Mouse (Mus musculus) retina, adult 2 months (tissue): ENCODE measurements around the gene Ppm1j.
"Not testable (repeated sequence)": the region's sequence is repeated elsewhere in the genome, so short reads cannot be mapped to it uniquely, and the experiment has no call there.

Experiments used
- DNase-seq: peaks from one replicate; pipeline ENCODE4 v3.0.0-alpha.2; 2012; ENCODE audit warnings: low read depth, low spot score

Gene Ppm1j

DNA sequence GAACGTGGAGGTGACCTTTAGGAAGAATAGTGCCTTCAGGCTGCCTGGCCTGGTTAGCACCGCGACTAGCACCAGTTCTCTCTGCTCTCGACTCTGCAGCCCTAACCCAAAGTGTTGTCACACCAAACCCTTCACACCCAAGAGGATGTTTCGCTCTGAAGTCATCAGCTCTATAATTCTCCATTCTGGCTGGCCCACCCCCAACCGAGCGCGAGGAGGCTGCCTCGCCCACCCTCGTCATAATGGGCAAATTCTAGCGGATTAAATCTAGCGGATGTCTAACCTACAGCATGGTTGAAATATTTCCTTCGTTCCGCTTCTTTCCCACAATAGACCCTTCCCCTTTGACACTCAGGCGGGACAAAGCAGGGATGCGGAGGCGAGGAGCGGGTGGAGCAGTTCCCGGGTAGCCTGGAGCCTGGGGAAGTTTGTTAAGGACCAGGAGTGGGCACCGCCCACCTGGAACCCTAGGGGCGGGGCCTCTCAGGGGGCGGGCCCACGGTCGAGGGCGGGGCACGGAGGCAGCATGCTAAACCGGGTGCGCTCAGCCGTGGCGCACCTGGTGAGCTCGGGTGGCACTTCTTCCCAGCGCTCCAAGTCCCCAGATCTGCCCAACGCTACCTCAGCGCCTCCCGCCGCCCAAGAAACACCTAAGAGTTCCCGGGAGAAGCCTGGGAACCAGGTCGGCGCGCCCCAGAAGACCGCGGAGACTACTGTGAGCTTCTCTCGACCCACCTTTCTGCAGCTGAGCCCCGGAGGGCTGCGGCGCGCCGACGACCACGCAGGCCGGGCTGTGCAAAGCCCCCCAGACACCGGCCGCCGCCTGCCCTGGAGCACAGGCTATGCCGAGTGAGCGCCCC lies at the start of gene Ppm1j:
Gene Ppm1j, plus strand, starts transcription at position 496 of the 860 bp plus-strand sequence.
- DNase-seq = no peak

DNA sequence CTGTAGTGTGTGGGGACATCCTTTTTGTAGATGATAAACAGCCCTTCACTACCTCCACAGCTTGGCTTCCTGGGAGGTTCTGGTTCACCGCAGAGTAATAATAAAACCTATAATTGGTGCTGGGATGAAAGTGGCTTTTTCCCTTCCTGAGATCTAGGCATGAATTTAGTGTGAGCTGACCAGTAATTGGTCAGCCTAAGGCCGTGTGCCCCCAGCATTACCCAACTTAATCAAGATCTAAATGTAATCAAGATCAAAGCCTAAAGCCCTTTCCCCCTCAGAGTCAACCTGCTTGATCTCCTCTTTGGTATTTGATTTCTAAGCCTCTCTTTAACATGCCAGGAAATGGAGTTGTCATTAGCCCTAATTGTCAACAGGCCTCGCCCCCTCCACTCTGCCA lies 47.9 kb upstream of the Ppm1j start:
- DNase-seq = no peak

DNA sequence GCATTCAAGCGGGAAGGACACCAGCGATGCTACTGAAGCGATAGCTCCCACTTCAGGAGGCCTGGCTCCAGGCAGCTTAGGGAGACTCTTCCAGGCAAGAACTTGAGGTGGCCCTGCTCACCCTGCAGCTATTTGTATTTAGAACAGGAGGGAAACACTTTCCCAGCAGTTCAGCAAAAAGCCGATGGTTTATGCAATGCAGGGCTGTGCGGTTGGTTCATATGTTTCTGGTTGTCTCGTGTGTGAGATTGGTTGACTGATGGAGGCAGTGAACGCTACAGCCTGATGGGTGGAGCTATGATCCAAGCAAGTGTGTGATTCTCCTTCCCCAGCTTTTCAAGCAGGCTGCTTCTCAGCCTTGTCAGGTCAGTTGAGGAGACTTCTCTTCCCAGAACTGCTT lies 46.2 kb upstream of the Ppm1j start:
- no peak for DNase-seq

DNA sequence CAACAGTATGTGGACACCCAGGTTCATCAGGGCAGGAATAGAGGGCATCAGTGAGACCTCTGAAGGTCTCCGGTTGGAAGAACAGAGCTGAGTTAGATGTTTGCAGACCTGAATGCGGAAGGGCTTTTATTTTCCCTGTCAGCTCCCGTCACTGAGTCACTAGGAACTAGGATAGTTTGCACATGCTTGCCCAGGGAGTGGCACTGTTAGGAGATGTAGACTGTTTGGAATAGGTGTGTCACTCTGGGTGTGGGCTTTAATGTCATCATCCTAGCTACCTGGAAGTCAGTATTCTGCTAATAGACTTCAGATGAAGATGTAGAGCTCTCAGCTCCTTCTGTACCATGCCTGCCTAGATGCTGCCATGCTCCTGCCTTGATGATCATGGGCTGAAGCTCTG lies 38.9 kb upstream of the Ppm1j start:
- no peak for DNase-seq

DNA sequence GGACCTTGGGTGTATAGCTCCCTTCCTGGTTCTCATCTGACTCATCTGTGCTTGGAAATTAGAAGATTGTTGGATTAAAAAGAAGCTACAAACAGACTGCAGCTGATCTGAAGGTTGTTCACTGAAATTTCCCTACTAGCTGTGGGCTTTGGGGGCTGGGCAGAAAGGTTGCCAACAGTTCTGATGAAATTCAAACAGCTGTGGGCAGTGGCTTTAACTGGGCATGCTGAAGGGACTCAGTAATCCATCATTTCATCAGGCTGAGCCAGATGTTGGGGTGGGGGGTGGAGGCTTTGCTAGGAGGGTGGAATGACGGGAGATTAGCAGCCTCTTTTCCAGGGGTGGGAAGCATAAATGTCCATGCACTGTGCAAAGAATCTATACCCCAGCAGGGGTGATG lies 37.7 kb upstream of the Ppm1j start:
- peak; percentile 39 for DNase-seq

DNA sequence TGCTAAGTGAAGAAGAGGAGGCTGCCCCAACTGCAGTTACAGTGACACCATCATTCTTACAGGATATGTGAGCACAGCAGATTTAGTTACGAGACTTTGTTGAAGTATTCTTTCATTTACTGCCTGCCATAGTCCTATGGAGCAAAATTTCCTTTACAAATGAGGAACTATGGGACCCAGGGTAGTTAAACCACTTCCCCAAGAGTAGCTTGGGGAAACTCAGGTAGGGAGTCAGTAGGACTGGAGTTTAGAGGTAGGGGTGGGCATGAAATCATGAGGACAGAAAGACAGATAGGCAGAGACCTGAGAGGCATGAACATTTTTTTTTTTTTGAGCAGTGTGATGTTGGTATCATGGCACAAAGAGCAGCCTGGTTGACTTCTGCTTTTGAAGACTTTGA lies 37.0 kb upstream of the Ppm1j start:
- no peak for DNase-seq

DNA sequence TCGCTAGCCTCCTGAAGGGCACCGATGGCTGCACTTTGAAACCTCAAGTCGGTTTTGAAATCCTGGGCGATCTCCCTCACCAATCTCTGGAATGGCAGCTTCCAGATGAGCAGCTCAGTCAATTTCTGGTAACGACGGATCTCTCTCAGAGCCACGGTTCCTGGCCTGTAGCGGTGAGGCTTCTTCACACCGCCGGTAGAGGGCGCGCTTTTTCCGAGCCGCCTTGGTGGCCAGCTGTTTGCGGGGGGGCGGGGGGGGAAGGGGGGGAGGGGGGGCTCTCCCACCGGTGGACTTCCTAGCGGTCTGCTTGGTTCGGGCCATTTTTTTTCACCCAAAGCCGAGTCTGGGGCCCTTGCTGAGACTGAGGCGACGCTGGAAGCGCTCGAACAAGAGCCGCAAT lies 28.0 kb upstream of the Ppm1j start:
- not testable (repeated sequence) for DNase-seq

DNA sequence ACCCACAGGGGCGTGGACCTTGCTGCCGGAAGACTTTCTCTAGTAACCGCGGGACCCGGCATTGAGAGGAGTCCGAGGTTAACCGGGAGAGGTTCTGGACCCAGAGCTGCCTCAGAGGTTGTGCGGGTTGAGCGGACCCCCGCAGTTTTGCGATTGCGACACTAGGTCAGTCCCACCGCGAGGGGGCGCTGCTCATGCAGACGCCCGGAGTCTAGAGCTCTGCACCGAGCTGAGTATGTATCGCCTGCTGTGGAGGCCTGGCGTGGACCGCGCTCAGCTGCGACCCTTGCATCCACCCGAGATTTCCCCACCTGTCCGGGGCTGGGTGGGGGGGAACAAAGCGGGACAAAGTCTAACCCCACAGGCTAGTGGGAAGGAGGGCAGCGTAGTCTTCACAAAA lies 22.4 kb upstream of the Ppm1j start:
- no peak for DNase-seq

DNA sequence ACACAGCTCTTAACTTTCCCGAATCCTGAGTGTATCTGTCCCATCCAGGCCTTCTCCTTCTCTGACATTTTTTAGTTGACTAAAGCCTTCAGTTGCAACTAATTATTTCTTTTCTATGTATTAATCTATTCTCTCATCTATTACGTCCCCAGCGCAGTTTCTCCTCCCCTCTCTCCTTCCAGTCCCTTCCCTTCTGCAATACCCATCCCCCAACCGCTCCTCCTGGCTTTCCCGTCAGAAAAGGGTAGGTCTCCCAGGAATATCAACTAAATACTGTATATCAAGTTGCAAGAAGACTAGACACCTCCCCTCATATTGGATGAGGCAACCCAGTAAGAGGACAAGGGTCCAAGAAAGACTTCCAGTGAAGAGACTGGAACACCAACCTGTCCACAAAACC lies 22.0 kb upstream of the Ppm1j start:
- DNase-seq = no peak

DNA sequence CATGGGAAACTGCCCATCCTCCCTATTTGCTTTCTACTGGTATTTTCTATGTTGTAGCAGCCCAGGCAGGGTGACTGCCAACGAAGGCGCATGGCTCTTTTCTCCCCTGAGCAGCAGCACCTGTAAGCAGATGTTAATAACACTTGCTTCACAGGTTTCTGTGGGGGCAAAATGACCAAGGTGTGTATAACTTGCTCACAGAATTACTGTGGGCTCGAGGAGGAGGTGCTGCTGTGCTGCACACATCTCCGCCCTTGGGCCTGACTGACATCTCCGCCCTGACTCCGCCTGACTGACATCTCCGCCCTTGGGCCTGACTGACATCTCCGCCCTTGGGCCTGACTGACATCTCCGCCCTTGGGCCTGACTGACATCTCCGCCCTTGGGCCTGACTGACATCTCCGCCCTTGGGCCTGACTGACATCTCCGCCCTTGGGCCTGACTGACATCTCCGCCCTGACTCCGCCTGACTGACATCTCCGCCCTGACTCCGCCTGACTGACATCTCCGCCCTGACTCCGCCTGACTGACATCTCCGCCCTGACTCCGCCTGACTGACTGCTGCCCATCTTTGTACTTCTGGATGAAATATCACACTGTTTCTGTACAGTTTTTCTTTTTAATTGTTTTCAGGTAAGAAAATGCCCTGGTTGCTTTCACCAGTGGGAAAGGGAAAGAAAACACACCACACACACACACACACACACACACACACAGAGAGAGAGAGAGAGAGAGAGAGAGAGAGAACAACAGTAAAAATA lies 18.6 kb upstream of the Ppm1j start:
- not testable (repeated sequence) for DNase-seq

DNA sequence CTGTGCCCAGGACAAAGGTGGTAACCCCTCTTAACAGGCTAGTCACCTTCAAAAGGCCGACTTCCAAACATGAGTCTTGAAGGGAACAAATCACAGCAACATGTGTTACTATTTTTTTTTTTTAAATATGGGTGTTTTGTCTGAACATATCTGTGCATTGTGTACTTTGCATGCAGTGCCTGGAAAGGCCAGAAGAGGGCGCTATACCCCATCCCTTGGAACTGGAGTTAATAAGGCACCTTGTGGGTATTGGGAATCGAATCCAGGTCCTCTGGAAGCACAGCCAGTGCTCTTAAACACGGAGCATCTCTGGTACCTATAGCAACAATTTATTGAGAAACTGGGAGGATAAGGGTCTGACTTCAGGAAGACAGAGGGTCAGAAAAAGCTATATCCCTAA lies 15.8 kb upstream of the Ppm1j start:
- DNase-seq = no peak

DNA sequence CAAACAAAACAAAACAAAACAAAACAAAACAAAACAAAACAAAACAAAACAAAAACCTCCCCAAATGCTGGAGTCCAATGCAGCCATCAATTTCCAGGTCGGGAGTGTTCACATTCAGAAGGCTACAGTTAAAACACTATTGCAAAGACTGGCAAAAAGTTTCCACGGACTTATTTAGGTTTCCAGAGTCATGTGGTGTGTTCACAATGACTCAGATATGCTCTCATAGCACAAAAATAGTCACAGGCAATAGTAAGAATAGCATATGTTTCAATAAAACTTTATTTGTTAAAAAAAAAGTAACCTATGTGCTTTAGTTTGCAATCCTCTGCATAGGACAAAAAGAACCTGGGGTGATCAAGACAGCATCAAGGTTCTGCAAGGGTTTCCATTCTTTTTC lies 13.7 kb upstream of the Ppm1j start:
- no peak for DNase-seq

DNA sequence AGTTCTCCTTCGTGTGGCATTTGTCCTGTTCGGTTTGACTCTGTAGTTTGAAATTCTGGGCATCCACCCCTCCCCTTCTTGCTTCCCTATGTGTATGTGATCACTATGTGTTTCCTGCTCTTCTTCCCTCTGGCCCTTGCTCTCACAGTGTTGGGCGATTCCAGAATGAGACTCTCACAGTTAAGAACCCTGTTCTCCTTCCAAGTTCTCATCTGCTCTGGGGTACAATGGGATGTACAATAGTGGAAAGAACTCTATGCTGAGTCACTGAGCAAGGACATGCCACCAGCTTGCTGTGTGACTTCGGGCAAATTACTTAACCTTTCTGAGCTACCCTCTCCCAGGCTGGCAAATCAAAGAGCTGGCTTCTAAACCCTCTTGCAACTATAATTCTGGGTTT lies 13.1 kb upstream of the Ppm1j start:
- no peak for DNase-seq

DNA sequence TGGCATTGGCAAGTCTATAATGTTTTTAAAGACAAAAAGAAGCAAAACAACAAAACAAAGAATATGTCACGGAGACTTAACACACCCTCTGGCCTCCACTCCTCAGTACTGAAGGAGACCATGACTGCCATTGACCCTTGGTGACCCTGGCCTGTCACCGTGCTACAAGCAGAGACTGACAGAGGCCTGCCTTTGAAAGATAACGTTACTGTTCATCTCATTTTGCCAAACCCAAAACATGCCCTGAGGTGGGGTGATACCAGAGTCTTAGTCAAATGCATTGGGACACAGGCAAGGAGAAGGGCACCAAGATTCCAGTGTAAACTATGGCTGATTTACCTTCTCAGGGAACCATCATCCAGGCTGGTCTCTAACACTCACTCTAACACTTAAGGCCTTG lies 11.7 kb upstream of the Ppm1j start:
- no peak for DNase-seq

DNA sequence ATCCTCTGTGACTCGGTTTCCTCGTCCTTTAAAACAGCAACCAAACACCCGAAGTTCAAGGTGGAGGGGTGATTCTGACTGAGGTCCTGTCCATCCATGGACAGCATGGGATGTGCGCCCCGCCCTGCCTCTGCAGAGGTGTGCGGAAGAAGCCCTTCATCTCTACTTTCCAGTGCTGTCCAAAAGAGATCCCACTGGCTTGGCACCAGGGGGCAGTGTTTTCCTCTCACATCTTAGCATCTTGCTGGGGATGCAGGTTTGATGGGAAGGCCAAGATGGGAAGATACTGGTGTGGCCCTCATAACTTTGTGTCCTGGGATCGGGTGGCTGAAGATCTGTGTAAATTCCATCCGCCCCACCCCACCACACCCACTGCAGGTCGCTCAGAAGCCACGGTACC lies 10.8 kb upstream of the Ppm1j start:
- no peak for DNase-seq

DNA sequence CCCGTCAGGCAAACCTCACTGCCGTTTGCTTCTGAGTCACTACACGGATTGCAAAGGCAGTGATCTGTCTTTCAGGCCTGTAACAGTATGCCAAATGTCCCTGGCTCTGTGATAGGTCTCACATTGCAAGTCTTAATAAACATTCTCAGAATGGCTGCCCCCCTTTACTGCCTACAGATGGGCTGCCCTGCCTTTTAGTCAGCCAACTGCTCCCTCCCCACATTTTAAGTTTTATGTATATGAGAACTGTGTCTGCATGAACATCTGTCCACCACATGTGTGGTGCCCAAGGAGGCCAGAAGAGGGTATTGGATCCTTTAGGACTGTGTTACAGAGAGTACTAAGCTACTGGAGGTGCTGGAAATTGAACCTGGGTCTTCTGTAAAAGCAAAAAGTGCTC lies 9.9 kb upstream of the Ppm1j start:
- DNase-seq = no peak

DNA sequence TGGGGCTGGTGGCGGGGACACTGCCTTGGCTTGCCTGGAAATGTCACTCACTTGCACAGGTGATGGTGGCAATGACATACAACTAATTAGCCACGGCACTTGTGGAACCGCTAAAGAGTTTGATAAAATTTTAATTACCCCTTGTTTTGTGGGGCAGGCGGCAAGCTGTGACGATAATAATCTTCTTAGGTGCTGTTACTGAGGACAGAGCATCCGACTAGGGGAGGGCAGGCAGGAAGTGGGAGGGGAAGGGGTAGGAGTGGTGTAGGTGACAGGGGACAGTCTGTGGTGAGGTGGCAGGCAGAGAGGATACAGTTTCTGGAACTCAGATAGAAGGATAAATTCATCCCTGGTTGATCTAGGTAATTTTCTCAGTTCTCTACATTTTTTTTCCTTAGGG lies 9.4 kb upstream of the Ppm1j start:
- no peak for DNase-seq

DNA sequence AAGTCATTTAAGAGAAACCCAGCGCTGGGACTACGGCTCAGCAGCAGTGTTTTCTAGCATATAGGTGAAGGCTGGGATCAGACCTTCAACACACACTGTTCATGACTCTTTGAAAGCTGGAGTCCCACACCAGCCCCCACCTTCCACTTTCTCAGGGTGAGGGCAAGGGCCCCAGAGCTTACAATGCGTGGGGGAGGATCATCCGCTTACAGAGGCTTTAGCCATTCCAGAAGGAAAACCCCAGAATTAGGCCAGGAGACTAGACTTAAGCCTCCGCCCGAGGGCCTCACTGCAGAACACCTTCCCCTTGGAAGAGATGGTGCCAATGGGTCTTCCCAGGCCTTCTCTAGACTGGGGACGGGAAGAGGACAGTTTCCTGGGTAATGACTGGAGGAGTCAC lies 7.6 kb upstream of the Ppm1j start:
- DNase-seq = peak; percentile 68

DNA sequence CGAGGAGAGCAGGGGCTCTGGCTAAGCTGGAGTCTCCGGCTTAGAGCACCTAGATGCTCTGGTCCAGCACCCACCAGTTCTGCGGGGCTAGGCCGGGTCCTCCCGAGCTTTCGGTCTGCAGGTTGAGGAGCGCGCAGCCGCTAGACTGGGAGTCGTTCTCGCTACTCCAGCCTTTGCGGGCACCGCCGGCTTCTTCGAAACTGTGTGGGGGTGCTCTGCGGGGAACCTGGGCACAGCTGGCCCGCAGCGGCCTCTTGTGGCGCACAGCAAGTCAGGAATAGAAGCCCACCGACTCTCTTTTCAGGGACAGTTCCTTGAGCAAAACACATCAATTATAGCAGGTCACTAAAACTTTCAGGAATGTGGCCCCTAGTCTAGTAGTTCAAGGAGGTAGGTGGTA lies 3.5 kb upstream of the Ppm1j start:
- no peak for DNase-seq

DNA sequence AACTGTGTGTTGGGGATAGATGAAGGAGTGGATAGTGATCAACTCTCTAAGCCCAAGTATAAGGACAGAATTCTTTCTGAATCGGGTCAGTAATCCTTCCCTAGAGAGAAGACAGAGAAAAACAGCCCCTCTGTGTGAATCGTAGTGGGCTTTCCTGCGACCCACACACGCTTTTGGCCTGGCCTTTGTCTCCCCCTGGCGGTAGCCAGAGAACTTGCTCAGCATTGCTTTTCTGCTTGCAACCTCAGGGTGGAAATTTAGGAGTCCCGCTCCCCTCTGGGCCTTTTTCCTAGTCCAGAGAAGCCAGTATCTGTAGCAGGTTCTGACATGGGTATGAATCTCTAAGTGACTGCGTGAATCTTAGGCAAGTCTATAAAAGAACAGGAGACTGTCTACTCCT lies 907 bp upstream of the Ppm1j start:
- DNase-seq = no peak

DNA sequence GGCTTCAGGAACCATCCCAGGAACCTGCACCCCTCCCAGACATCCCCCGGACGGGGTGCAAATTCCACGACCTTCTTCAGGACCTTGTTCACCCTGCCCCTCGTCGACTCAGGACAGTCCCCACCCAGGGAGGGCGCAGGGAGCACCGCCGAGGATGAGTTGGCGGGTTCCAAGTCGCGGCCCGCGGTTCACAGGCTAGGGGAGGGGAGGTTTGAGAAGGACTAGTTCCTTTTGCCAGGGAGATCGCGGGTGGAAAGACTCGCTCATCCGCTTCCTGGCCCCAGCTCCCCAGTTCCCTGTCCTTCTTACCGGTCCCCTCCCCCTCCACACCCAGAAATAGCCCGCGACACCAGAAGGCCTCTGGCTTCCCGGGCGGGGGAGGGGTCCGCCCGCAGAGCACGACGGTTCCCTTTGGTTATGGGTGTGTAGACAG lies 631 bp downstream of the Ppm1j start, which contains the start of gene Fam19a3:
Gene Fam19a3, minus strand, starts transcription at position 370 of the 433 bp plus-strand sequence.
- no peak for DNase-seq

DNA sequence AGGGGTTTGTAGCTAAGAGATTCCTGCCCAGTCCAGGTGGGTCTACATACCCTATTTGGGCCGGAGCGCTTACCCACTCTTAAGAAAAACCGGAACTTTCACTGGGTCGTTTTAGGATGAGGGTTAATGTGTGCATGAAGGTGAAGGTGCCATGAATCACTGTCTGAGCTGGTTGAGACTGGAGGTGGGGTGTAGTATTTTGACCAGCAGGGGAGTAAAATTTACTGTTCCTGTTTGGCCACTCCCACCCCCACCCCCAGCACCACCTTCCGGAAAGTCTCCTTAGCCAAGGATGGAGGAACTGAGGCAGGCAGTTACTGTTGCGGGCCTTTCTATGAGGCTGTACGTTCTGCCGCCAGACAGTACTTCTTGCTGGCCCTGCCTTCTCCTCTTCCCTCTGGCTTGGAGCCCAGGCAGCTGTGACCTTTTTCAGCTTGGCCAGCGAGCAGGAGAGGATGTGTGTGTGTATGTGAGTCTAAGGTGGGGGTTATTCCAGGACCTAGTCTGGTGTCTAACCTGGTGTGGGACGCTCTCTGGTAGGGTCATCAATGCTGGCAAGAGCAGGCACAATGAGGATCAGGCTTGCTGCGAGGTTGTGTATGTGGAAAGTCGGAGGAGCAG lies 1.3 kb downstream of the Ppm1j start:
- no peak for DNase-seq
